Mouse (Mus musculus) layer of hippocampus, postnatal 10 days (tissue): ENCODE measurements around the gene Tm6sf1. TPM values are rescaled to one million over a fixed set of nuclear protein-coding genes. Genes with fewer than 3 reads are reported as not detected.
A peak's percentile ranks its signal among the peaks of the same experiment; 100 is the strongest.
"Not testable (repeated sequence)": the region's sequence is repeated elsewhere in the genome, so short reads cannot be mapped to it uniquely, and the experiment has no call there.

Experiments used
- DNase-seq, 2 experiments: peaks; one replicate each; pipeline ENCODE4 v3.0.0; 2021; ENCODE audit warnings: low spot score in 2 of 2
- long read RNA-seq: library from polyadenylated mRNA; stranded (forward); transcript quantifications from one replicate; pipeline ENCODE4 v2.0.0, GENCODE M21; 2023
- total RNA-seq, 2 experiments: library from RNA; stranded (reverse); gene quantifications; 2 replicates each; pipeline ENCODE4 v1.2.3; 2021

The Tm6sf1 gene
- 10 to 100 TPM; 18.6 to 21.9 TPM for total RNA-seq
- long read RNA-seq, transcript Tm6sf1-201 (10 exons, 2,226 nt), result major isoform, 8 of 15 reads
- long read RNA-seq, partial matches to known transcripts, result 1 of 15 reads
- long read RNA-seq, other reads (novel, unspliced or antisense), result 5 of 15 reads

GRCm38 (mm10) chr7:81858968-81859721 is at the start of gene Tm6sf1:
Tm6sf1 (plus strand) TSS chr7:81859001.
- DNase-seq, result peak in 1 of 2 experiments; percentile 43

DNA sequence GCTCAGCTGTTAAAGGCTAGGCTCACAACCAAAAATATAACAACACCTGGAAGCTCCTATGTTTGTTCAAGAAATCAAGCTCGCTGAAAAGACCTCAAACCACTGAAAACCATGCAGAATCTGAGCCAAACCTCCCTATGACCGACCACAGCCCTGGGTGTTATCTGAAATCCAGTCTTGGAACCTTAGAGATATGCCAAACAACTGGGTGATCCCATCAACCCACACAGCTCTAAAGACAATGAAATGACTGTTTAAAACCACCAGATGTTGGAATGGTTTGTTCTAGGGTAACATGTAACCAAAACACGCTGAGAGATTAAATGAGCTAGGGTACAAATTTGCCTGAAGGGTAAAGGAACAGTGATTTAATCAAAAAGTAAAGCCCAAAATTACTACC is 33.9 kb upstream of the Tm6sf1 start:
- DNase-seq, result no peak

DNA sequence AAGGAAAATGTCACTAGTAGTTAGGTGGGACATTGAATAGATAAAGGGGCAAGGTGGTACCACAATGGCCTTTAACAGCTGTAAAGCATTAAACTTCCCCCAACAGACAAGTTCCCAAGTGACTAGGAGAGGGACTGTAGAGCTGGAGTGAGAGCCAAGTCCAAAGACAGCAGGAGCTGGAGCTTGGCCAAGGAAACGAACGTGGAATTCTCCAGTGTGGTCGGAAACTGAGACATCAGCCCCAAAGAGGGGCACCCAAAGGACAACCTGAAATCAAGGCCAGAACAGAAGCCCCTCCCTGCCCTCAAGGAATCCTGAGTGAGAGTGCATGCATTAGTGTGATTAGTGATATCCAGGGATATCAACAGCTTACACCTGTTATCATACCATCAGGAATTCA is 33.4 kb upstream of the Tm6sf1 start:
- DNase-seq, result peak; percentile 22 to 35

GRCm38 (mm10) chr7:81827806-81828667 is 30.8 kb upstream of the Tm6sf1 start:
- peak in 1 of 2 experiments; percentile 21 for DNase-seq

DNA sequence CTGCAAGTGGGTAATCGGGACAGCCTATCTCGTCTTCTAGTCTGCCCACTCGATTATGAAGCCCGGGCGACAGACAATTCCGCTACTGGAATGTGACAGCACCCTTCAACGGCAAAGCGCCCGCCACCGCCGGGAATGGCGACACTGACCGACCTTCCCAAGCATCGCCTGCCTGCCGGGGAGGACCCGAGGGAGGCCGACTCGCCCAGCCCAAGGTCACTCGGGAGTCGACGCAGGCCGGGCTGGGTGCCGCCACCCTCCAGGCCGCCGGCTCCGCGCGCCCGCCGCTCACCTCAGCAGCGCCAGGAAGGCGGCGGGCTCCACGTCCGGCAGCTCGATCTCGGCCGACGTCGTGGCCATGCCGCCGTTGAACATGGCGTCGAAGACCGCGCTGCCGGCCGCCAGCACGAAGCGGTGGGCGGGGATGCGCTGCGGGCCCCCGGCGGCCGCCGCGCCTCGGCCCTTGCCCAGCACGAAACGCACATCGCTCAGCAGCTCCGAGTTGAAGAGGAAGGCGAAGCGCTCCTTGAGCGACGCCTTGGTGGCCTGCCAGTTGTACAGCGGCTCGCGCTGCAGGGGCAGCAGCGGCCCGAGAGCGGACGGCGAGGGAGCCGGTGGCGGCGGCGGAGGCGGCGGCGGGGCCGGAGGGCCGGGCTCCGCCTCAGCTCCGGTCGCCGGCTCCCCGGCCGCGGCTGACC is 30.0 kb upstream of the Tm6sf1 start:
- DNase-seq, result peak; percentile 60 to 75

DNA sequence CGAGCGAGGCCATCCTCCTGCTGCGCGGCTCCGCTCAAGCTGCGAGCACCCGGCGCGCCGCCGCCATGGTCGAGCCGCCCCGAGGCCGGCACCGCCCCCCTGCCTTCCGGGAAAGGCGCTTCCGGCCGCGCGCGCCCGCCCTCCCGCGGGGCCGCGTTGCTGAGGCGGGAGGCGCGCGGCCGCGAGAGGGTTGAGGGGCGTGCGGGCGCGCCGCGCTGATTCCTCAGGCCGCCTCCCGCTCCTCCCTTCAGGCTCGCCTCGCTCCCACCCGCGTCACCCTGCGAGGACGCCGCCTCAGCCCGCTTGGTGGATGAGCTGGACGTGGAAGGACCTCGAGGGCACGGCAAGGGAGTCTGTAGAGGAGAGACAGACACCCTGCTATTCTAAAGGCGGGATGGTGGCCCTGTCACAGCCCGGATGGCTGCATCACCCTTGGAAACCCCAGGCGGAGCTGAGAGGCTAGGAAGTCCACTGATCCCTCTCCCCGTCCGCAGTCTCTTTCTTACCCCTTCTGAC is 29.4 kb upstream of the Tm6sf1 start, which contains the start of gene Btbd1:
TSS of gene Btbd1 (minus strand) at position 53 of the 516 bp plus-strand sequence.
- peak; percentile 77 to 89 for DNase-seq

- no peak for DNase-seq
These were observed 24.0 kb upstream of the Tm6sf1 start for GRCm38 (mm10) chr7:81834847-81835246.

- DNase-seq, result no peak
These were observed 23.4 kb upstream of the Tm6sf1 start for GRCm38 (mm10) chr7:81835430-81835829.

DNA sequence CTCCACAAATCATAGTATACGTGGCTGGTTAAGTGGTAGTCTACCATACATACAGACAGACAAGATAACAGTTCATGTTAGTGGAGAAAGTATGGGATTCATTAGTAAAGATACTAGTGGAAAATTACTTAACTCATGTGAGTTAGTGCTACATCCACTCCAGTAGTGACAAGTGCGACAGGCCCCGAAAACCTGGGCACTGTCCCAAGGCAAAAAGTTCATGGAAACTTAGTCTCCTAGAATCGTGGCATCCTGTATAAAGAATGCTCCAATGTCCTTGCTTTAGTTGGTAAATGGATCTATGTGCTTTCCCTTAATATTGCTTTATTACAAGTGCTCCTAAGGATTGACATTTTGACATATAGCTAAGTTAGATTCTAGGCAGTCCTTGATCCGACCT is 21.0 kb upstream of the Tm6sf1 start:
- not testable (repeated sequence) for DNase-seq

- no peak for DNase-seq
These were observed 19.1 kb upstream of the Tm6sf1 start for GRCm38 (mm10) chr7:81839746-81840145.

DNA sequence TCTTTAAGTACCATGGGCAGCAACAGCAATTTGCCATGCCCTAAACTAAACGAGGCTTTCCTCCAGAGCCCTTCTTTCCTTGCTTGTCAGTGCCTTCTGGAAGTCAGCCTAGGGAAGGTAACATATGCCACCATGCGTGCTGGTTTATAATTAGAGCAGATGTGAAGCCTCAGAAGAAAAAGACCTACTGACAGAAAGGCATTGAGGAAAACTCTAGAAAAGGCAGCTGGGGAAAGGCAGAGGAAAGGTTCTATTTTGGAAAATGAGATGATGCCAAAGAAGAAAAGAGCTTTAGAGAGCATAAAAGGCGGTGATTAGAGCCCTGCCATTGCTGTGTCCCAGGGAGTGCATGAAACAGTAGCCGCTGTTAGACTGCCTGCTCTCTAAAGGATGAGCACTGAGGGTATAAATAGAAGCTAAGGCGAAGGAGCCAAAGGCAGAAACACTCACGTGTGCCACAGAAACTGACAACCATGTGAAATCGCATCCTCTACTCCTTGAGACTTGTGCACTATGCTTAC is 18.1 kb upstream of the Tm6sf1 start:
- no peak for DNase-seq

DNA sequence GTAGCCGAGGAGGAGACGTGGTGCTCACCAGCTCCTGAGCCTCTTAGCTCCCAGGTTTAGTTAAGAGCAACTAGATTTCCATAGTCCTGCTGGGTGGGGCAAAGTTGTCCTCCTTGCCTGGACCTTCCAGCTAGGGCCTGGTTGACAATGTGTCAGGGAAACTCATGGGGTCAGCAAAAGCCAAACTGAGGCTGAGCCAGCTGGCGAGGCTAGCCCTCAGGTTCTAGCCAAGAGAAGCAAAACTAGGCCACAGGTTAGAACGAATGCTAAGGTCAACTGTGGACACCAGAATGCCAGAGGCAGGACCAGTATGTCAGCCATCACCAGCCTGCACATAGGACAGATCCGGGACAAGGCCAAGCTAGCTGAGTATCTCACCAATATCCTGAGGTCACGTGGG is 17.4 kb upstream of the Tm6sf1 start:
- DNase-seq, result no peak

GRCm38 (mm10) chr7:81842141-81842540 is 16.7 kb upstream of the Tm6sf1 start:
- DNase-seq, result no peak

DNA sequence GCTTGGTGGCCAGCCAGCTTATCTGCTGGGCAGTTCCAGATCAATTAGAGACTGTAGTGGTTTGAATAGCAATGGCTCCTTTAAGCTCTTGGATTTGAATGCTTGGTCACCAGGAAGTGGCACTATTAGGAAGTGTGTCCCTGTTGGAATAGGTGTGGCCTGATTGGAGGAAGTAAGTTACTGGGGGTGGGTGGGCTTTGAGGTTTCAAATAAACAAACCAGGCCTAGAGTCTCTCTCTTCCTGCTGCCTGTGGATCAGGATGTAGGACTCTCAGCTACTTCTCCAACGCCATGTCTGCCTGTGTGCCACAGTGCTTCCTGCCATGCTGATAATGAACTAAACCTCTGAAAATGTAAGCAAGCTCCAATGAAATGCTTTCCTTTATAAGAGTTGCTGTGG is 15.8 kb upstream of the Tm6sf1 start:
- DNase-seq, result no peak

DNA sequence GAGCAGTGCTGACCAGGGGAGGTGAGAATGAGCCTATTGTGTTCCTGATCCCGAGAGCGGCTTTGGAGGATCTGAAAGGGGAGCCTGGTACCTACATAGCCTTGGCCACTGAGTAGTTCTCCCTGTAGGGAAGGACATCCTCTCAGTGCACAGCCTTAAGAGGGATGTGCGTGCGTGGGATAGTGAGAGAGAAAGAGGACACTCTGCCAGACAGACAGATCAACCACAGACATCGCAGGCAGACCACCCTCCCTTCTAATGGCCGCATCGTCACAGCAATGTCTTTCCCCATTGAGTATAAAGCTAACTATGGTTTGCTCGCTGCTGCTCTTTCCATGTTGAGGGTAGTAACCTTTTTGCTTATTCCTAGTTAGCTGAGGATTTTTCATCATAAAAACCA is 14.9 kb upstream of the Tm6sf1 start:
- no peak for DNase-seq

GRCm38 (mm10) chr7:81844801-81845200 is 14.0 kb upstream of the Tm6sf1 start:
- no peak for DNase-seq

- no peak for DNase-seq
These were observed 13.5 kb upstream of the Tm6sf1 start for GRCm38 (mm10) chr7:81845313-81845712.

DNA sequence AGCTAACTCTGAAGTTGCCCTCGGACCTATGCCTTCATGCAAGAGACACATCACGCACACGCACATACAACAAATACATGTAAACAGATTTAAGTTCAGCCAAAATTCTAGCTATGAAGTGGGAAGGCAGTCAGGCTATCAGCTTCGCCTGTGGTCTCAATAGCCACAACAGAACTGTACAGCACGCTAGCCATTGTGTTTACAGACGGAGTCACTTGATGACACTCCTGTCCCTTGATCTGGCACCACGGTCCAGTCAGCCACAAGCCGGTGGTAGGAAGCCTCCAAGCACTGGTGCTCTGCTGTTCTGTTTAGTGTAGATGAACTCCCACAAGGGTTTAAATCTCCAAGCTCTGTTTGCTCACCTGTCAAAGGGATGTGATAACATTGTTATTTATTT is 12.8 kb upstream of the Tm6sf1 start:
- no peak for DNase-seq

GRCm38 (mm10) chr7:81847010-81847409 is 11.8 kb upstream of the Tm6sf1 start:
- no peak for DNase-seq

GRCm38 (mm10) chr7:81847777-81848176 is 11.0 kb upstream of the Tm6sf1 start:
- DNase-seq, result no peak

- DNase-seq, result no peak
These were observed 9.6 kb upstream of the Tm6sf1 start for GRCm38 (mm10) chr7:81849214-81849613.
